Mouse (Mus musculus) macrophage (primary cell): Measurements from ENCODE around the gene Tenm2. TPM values are rescaled to one million over a fixed set of nuclear protein-coding genes. Genes with fewer than 3 reads are reported as not detected.

Experiments
- H3K27ac ChIP-seq: fragments of 350-480 bp; formaldehyde crosslinking; 2 replicates; pipeline ENCODE4 v1.9.0; 2021
- H3K36me3 ChIP-seq: fragments of 350-480 bp; formaldehyde crosslinking; 2 replicates; pipeline ENCODE4 v1.9.0; 2021; ENCODE audit errors: inconsistent target
- H3K4me3 ChIP-seq: fragments of 350-480 bp; formaldehyde crosslinking; 2 replicates; pipeline ENCODE4 v1.9.0; 2021; ENCODE audit errors: inconsistent target
- H3K79me2 ChIP-seq: fragments of 350-480 bp; formaldehyde crosslinking; 2 replicates; pipeline ENCODE4 v1.9.0; 2021; ENCODE audit errors: inconsistent target
- WGBS: methylation state at CpG from one replicate; pipeline ENCODE4 v1.1.7; 2026; ENCODE audit warnings: inconsistent platforms; ENCODE audit not compliant: missing documents; 5-methylcytosine and 5-hydroxymethylcytosine counted together
- polyA plus RNA-seq: library from polyadenylated mRNA; stranded (reverse); fragments of 250-400 nt; gene quantifications from 3 replicates; pipeline ENCODE4 v1.2.4, GENCODE M21; 2018; ENCODE audit warnings: inconsistent platforms

The Tenm2 gene
- polyA plus RNA-seq, 1 experiment from 2014 or later: not detected

DNA sequence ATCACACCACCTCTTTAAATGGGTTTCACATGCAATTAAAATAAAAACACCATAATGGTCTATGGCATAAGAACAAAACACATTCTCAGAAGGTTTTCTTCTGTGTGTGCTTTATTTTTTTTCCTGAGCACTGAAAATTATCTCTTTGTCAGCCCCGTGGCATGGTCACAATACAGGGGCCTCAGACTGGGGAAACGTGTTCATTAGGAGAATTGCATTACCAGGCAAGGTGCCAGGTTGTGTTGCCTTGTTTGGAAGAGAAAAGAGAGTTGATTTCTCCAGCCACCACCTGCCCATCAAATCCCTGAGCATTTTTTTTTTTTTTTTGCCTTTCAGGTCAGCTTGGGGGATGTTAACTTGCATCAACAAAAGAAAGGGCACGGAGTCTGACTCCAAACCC, 631.5 kb downstream of the Tenm2 start:
- 54% methylated on average over 3 of the region's 3 CpGs for WGBS
- no peak overlapping the region for H3K27ac ChIP-seq

DNA sequence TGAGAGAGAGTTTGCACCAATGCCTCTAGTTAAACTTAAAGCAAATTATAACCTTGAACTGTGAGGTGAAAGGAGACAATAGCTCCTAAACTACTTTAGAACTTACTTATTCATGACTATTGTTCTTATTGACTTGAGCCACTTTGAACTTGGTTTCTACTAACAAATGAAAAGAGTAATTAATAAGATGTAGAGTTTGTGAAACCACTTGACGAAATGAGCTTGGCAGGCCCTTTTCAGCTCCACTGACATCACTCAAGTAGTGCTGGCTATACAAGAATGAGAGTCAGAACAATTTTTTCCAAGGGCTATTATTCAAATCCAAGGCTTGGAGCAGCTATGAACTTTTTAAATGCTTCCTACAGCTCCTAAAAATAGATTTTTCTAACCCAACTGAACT, 643.3 kb downstream of the Tenm2 start:
- Histone ChIP-seq H3K27ac (no peak overlapping the region), H3K36me3 (no peaks in the 10 kb centered on the region), H3K79me2 (no peaks in the 10 kb centered on the region), H3K4me3 (no peak overlapping the region)
- WGBS: 65% methylated on average over 1 of the region's 1 CpGs

More for the DNA sequence above, 631.5 kb downstream of the Tenm2 start:
- Histone ChIP-seq H3K79me2 (no peaks in the 10 kb centered on the region), H3K4me3 (no peak overlapping the region), H3K36me3 (no peaks in the 10 kb centered on the region)

DNA sequence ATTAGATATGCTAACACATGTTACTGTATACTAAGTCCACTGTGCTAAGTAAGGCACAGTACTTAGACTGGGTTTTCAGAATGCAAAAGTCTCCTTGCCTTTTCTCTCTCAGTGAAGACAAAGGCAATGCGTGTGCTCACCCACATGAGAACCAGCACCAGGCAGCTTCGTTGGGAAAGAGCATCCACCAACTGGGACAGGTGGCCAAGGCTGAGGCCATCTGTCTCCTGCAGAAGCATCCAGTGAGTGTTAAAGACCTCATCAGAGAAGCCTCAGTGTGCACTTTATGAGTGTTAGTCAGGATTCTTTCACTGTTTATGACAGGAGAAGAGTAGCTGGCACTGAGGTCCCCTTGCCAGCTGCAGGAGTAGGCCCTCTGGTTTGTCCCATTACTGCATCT, 669.6 kb downstream of the Tenm2 start:
- Histone ChIP-seq H3K36me3 (no peaks in the 10 kb centered on the region), H3K27ac (no peak overlapping the region), H3K79me2 (no peaks in the 10 kb centered on the region; the same call in 1 of the 2 replicates), H3K4me3 (no peak overlapping the region)
- WGBS: 75% methylated on average over 2 of the region's 2 CpGs

DNA sequence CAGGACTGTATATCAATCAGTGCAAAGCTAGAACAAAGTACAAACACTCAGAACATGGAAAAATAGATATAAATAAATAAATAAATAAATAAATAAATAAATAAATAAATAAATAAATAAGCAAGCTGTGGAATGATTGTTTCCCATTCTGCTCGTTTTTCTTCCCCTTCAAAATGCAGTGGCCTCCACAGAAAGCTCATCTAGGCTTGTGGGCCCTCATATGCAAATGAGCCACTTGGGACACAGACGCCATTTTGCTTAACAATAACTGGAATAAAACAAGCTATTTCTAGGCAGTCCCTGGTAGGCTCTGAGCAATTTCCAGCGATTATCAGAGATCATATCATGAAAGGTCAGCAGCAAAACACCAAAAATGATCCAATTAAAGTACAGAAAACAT, 672.9 kb downstream of the Tenm2 start:
- Histone ChIP-seq H3K27ac (no peak overlapping the region), H3K79me2 (no peaks in the 10 kb centered on the region), H3K36me3 (no peaks in the 10 kb centered on the region), H3K4me3 (no peak overlapping the region)
- 65% methylated on average over 3 of the region's 3 CpGs for WGBS

DNA sequence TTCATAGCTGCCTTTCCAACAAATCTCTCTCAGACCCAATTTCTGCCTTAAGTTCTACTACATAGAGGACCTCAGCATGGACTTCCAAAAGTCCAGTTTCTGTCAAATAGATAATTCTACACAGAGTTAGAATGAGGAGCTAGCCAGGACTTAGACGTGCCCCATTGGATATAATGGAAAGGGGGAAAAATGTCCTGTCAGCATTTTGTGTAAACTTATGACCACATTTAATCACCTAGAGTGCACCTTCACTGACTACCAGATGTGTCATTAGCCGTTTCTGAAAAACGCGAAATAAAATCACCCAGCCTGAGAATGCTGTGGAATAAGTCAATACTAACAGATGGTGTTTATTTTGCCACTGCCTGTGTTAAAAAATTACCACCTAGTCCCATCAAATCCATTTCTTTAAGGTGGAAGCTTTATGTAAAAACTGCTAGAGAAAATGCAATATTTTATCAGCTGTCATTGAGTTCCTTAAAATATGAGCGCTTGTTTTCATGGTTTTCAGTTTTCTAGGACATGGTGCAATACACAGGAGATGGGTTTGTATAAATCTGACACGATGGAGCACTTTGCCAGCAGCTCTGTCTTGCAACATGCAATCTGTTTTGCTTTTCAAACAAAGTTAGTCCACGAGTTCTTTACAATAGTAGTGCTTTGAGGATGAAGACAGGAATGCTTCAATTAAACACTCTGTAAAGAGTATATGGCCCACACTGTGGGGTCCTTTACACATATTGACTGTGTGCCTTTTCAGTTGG, 674.8 kb downstream of the Tenm2 start:
- Histone ChIP-seq H3K27ac (no peak overlapping the region), H3K79me2 (no peaks in the 10 kb centered on the region), H3K4me3 (no peak overlapping the region), H3K36me3 (no peaks in the 10 kb centered on the region)
- 78% methylated on average over 7 of the region's 7 CpGs for WGBS

DNA sequence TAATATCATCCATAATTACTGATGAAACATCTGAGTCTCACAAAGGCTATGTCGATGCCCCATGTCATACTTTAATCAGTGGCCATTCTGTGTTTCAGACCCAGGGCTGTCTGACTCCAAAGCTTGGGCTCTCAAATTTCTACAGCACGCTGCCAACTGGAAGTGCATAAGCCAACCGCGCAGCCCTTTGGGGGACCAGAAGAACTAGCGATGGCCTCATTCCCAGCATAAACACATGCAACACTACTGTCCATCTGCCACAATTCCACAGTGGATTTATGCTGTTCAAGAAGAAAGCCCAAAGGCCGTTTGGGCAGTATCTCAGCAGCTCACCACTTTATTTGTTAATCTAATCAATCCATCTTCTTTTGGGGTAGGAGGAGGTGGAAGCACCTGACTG, 678.4 kb downstream of the Tenm2 start:
- no peak overlapping the region for H3K27ac ChIP-seq
- 76% methylated on average over 6 of the region's 6 CpGs for WGBS
- no peak overlapping the region for H3K4me3 ChIP-seq
- H3K36me3 ChIP-seq: no peaks in the 10 kb centered on the region
- H3K79me2 ChIP-seq: no peaks in the 10 kb centered on the region

DNA sequence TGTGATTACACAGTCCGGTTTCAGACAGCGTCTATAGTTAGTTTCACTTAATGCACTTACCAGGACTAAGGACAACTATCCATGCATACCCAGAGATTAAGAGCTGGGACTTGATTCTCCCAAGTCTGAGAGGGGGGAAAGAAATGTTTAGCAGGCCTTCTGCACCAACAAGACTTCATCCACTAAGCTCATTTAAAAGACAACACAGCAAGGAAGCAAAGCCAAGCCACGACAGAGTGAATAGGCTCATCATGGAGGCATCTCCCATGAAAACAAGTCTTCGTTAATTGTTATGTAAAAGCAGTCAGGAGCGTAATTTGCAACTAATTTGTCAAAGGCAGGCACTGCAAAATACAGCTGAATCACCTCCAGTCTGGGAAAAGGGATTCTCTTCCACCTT, 682.5 kb downstream of the Tenm2 start:
- Histone ChIP-seq H3K27ac (no peak overlapping the region), H3K4me3 (no peak overlapping the region), H3K79me2 (no peaks in the 10 kb centered on the region), H3K36me3 (no peaks in the 10 kb centered on the region)
- 87% methylated on average over 5 of the region's 5 CpGs for WGBS

DNA sequence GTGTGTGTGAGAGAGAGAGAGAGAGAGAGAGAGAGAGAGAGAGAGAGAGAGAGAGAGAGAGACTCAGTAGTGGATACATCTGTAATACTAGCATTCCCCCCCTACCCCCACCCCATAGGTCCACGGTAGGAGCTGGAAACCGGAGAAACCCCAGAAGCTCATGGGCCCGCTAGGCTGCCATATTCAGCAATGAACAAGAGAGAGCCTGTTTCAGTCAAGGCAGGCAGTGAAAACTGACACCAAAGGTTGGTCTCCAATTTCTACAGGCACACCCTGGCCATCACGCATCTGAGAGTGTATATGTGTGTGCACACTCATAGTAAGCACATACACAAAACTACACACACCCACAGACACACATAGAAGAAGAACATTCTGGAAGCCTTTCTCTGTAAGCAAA, 685.1 kb downstream of the Tenm2 start:
- 85% methylated on average over 4 of the region's 4 CpGs for WGBS
- no peaks in the 10 kb centered on the region for H3K79me2 ChIP-seq
- H3K27ac ChIP-seq: no peak overlapping the region
- no peak overlapping the region for H3K4me3 ChIP-seq
- H3K36me3 ChIP-seq: no peaks in the 10 kb centered on the region

DNA sequence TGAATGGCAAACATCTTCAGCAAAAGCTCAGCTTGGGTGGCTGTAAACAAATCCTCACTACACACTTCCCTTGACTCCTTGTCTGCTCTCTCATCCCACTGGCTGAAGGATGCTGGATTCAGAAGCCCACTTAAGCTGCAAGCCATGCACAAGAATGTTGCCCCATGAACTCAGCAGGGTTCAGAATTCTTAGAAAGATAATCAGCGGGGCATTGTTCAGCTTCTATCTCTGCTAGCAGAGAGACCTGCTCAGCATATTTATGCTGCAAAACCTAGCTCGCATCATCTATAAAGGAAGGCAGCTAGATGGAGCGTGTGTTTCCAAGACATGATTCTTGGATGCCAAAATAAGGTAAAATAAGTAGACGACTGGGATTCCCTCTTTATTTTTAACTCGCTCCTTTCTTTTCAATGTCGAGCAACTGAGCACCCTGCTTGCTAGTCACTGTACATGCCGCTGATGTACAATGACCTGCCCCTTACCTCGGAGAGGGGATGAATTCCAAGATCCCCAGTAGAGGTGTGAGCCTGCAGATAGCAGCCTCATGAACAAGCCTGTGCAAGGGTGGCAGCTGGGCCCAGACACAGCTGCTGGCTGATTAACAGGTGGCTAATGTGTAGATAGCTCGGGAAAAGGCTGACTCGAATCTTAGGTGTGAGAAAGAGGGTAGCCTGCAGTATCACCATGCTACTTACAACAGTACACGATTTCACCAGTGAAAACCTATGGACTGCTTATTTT, 686.2 kb downstream of the Tenm2 start:
- H3K27ac ChIP-seq: no peak overlapping the region
- no peaks in the 10 kb centered on the region for H3K79me2 ChIP-seq
- H3K36me3 ChIP-seq: no peaks in the 10 kb centered on the region
- WGBS: 85% methylated on average over 11 of the region's 11 CpGs
- H3K4me3 ChIP-seq: no peak overlapping the region

DNA sequence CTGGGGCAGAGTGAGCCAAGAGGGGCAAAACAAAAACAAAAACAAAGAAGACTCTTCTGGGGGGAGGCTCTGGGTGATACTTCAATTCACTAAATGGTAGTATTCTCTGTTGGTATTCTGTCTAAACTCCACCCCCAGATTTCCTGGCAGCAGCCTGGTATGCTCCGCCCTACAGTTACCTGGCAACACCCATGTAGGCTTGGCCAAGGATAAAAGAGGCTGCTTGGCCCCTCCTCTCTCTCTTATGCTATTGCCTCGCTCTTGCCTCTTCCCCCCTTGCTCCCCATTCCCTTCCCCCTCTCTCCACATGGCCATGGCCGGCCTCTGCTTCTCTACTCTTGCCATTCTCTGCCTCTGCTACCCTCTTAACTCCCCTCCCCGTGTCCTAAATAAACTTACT, 687.6 kb downstream of the Tenm2 start:
- Histone ChIP-seq H3K4me3 (no peak overlapping the region), H3K27ac (no peak overlapping the region), H3K36me3 (no peaks in the 10 kb centered on the region), H3K79me2 (no peaks in the 10 kb centered on the region)
- WGBS: 75% methylated on average over 2 of the region's 4 CpGs

DNA sequence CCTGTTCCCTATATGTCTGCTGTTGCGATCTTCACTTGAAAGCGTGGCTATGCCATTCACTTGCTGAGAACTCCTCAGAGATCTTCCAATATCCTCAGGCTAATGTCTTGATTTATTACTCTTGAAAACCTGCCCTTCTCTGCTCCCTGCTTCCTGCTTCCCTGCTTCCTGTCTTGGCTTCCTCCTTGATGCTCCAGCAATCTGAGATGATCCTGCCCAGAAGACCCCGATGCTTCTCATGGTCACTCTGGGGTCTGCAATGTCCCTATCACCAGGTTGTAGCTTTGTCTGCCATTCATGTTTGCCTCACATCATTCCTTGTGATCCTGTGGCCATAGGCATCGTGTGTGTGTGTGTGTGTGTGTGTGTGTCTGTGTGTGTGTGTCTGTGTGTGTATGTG, 697.6 kb downstream of the Tenm2 start:
- H3K4me3 ChIP-seq: no peak overlapping the region
- no peaks in the 10 kb centered on the region for H3K36me3 ChIP-seq
- no peak overlapping the region for H3K27ac ChIP-seq
- 78% methylated on average over 4 of the region's 4 CpGs for WGBS
- H3K79me2 ChIP-seq: no peaks in the 10 kb centered on the region

DNA sequence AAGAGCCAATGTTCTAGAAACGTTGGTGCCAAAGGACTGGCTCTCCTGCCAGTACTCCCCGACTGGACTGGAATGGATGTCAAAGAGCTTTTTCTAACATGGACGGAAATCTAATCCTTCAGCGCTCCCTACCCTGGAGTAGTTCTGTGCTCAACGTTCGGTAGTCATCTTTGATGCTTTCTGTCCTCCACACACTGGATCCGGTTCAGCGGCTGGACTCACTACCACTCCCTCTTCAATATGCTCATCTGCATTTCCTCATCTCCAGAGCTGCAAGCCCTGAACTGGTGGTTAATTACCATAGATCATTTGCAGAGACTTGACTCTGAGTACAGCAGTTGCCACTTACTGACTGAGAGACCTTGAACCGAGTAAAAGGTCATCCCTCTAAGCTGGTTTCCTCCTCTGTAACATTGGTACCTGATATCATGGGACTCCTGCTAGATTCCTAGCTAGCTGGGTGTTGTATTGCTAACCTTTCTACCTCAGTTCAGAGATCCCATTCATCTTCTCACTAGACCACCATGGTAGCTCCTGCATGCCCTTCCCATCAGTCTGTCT, 698.1 kb downstream of the Tenm2 start:
- H3K79me2 ChIP-seq: no peaks in the 10 kb centered on the region
- H3K4me3 ChIP-seq: no peak overlapping the region
- H3K27ac ChIP-seq: no peak overlapping the region
- H3K36me3 ChIP-seq: no peaks in the 10 kb centered on the region
- WGBS: 93% methylated on average over 9 of the region's 9 CpGs

DNA sequence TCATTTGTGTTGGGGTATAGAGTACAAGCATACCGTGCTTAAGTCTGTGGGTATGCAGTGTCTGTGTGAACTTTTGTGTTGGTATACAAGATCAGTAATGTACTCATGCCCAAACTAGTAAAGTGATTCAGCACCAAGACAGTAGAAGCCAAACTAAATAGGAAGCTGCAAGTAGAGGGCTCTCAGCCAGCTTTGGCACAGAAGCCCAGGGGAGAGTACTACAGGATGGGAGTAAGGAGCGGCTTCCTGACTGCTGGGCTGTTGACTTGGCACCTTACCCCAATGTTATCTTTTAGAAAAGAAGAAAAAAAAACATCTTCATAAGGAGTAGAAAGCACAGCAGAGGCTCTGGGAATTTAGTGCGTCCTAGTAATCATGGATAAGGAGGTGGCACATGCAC, 700.2 kb downstream of the Tenm2 start:
- WGBS: 83% methylated on average over 3 of the region's 3 CpGs
- Histone ChIP-seq H3K36me3 (no peaks in the 10 kb centered on the region), H3K4me3 (no peak overlapping the region), H3K79me2 (no peaks in the 10 kb centered on the region), H3K27ac (no peak overlapping the region)

DNA sequence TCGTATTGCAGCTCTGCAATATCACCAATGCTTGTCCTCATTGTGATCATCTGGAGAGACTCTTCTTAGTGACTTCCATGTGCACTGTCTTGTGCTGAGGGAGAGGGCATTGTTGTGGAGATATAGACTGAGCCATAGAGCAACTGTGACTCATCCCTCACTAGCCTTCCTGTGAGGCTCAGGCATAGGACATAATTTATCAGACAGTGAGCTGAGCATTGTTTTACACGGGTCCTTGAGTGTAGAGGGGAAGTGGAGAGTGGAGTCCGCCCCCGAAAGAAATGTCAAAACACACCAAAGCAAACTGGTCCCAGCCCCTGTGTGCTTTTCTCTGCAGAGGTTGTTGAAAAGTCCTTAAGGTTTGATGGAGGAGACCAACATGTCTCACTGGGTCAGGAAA, 704.1 kb downstream of the Tenm2 start:
- H3K27ac ChIP-seq: no peak overlapping the region
- H3K36me3 ChIP-seq: no peaks in the 10 kb centered on the region
- 42% methylated on average over 4 of the region's 4 CpGs for WGBS
- no peaks in the 10 kb centered on the region for H3K79me2 ChIP-seq
- H3K4me3 ChIP-seq: no peak overlapping the region

DNA sequence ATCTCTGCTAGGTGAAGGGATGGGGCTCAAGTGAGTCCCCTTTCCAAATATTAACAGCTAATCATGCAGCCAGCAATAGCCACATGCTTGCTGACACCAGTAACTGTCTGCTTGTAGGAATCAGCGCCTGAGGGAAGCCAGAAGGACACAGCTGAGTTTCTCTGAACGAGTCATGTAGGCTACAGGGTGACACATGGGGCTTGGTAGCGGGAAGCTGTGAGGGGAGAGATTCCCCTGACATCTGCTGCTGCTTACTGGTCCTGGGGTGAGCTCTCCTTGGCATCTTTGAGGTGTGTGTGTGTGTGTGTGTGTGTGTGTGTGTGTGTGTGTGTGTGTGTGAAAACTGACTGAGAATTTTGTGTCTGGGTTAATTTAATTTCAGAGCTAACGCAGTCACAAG, 708.3 kb downstream of the Tenm2 start:
- Histone ChIP-seq H3K36me3 (no peaks in the 10 kb centered on the region), H3K4me3 (no peak overlapping the region), H3K79me2 (no peaks in the 10 kb centered on the region), H3K27ac (no peak overlapping the region)
- WGBS: 71% methylated on average over 4 of the region's 4 CpGs
